Mouse (Mus musculus) lung, adult 2 months (tissue): ENCODE results near the gene Sox3. TPM values are rescaled to one million over a fixed set of nuclear protein-coding genes. Genes with fewer than 3 reads are reported as not detected.

ENCODE experiments used
- DNase-seq: peaks from one replicate; pipeline ENCODE4 v3.0.0; 2022
- H3K4me1 ChIP-seq: fragments of 200-500 bp; 2 replicates; pipeline ENCODE4 v1.6.1; 2011; ENCODE audit warnings: low read length; ENCODE audit not compliant: control insufficient read depth, insufficient read depth
- H3K4me3 ChIP-seq: fragments of 200-500 bp; replicated peaks from 2 replicates; pipeline ENCODE3; 2011; ENCODE audit warnings: low read depth, mild to moderate bottlenecking, control low read depth, low read length; ENCODE audit errors: extremely low read depth
- CTCF ChIP-seq: fragments of 200-500 bp; IDR thresholded peaks from 2 replicates; pipeline ENCODE4 v1.5.1; 2011; ENCODE audit warnings: mild to moderate bottlenecking, low read length, control low read depth; ENCODE audit not compliant: insufficient read depth
- POLR2A ChIP-seq: fragments of 200-500 bp; IDR thresholded peaks from 2 replicates; pipeline ENCODE4 v1.6.1; 2011; ENCODE audit warnings: low read depth, mild to moderate bottlenecking, control low read depth, low read length, borderline replicate concordance; ENCODE audit errors: extremely low read depth
- WGBS: fragments of 180-500 bp; shearing (Covaris S2); methylation state at CpG from one replicate; pipeline ENCODE4 v1.1.7; 2018; 5-methylcytosine and 5-hydroxymethylcytosine counted together
- polyA plus RNA-seq: library from polyadenylated mRNA; depleted of rRNA; stranded (reverse); fragments of >200 nt; gene quantifications from 2 replicates; pipeline ENCODE4 v1.2.3, GENCODE M21; 2012; rRNA removed

Sox3 gene
- not detected in 2 replicates for polyA plus RNA-seq

DNA sequence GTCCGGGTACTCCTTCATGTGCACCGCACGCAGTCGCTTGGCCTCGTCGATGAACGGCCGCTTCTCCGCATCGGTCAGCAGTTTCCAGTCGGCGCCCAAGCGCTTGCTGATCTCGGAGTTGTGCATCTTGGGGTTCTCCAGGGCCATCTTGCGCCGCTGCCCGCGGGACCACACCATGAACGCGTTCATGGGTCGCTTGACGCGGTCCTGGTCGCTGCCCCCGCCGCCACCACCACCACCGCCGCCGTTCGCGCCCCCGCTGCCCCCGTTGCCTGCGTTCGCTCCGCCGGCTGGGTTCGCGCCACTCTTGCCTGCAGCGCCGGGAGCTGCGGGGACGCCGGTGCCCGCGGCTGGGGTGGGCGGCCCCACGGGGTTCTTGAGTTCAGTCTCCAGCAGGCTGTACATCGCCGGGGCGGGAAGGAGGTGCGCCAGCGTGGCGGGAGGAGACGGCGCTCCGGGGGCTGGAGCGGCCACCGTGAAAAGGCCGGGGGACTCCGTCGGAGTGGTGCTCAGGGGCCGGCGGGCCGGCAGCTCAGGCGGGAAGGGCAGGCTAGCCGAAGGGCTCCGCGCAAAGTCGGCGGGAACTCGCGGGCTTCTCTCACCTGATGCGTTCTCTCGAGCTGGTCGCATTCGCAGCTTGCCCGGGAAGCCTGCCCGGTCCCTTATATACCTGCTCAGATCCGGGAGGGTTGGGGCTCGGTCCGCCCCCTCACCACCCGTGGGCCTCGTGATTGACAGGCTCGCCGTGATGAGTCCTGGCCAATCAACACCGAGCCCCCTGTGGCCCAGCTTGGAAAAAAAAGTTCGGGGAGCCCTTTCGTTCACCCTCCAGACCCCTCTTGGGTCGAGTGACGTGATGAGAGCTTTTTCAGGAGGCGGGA is at the start of gene Sox3:
Gene Sox3 (minus strand): TSS at position 630 of the 881 bp plus-strand sequence.
- Histone ChIP-seq H3K4me1 (no peaks in the 10 kb centered on the region), H3K4me3 (peak within 1 kb of the TSS; percentile 16)
- no peak for DNase-seq
- TF ChIP-seq CTCF: no peak
- no peak for TF ChIP-seq POLR2A
- 30% methylated on average over 92 of the region's 92 CpGs for WGBS

DNA sequence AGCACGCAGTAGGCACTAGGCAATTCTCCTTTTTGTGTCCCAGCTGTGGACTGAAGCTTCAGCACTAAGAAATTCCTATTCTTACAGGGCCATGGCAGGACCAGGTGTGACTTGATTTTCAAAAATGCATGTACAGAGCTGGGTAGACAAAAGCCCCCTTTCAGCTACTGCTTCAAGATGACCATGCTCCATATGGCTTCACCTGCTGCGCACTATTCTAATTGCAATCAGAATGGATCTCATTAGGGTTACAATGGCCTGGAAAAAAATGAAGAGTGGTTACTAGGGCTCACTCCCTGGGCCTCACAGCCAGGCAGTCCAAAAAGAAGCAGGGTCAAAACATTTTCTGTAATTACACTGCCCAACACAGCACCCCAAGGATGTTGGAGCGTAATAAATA is 47.0 kb upstream of the Sox3 start:
- 89% methylated on average over 3 of the region's 3 CpGs for WGBS

DNA sequence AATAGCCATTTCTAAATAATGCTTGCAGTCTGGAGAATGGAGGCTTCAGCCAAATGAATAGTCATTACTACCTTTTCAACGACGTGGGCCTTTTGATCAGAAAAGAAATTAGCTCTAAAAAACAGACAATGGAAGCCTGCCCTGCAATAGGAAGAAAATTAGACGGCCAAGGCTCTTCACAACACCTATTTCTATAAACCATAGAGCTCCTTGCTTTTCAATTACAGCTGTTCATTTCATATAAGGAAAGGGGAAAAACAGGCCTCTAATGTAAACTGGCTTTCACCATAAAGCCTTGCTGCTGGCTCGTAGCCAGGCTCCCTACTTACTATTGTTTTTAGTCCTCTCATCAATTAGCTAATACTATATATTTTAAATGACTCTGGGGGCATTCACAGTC is 6.3 kb upstream of the Sox3 start:
- WGBS: 41% methylated on average over 4 of the region's 4 CpGs
- no peak for DNase-seq
- no peak overlapping the region for H3K4me3 ChIP-seq
- no peaks in the 10 kb centered on the region for H3K4me1 ChIP-seq
- no peak for TF ChIP-seq POLR2A
- no peak for TF ChIP-seq CTCF

More for the DNA sequence above, 47.0 kb upstream of the Sox3 start:
- TF ChIP-seq POLR2A: no peak
- TF ChIP-seq CTCF: no peak
- Histone ChIP-seq H3K4me3 (no peak overlapping the region), H3K4me1 (no peaks in the 10 kb centered on the region)
- DNase-seq: no peak

DNA sequence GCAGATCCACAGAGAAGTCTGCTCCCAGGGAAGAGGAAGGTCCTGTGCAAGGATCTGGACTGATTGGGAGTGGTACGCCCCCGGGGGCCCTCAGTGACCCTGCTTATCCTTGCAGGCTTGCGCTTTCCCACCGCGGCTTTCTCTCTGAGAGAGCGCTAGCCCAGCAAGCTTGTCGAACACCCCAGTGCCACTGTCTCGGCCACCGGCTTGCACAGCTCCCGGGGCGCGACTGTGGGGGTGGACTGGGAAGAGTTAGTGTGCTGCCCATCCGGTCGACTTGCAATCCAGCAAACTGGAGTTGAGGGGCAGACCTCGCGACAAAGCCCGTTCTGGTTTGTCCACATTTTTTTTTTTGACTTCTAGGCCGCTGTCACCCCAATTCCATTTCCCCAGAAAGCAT is 5.4 kb upstream of the Sox3 start:
- 23% methylated on average over 18 of the region's 18 CpGs for WGBS
- TF ChIP-seq POLR2A (no peak), CTCF (no peak)
- no peaks in the 10 kb centered on the region for H3K4me1 ChIP-seq
- no peak overlapping the region for H3K4me3 ChIP-seq
- no peak for DNase-seq

DNA sequence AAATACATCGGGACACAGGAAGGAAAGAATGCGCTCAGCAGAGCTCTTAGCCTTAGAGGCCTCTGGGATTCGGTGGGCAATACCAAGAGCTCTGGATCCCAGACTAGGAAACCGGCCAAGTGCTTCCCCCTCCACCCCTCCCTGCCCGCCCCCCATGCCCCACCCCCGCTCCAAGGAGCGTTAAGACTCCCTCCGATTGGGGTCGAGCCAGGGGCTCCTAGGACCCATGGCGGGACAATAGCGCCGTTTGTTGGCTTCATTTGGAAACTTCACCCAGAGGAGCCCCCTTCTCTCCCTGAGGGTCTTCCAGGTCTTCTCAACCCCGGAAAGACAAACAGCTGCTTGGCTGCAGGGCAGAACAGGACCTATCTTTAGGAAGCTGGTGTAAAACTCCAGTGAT is 3.1 kb upstream of the Sox3 start:
- TF ChIP-seq CTCF (no peak), POLR2A (no peak)
- Histone ChIP-seq H3K4me1 (no peaks in the 10 kb centered on the region), H3K4me3 (no peak overlapping the region)
- 20% methylated on average over 13 of the region's 13 CpGs for WGBS
- DNase-seq: no peak

DNA sequence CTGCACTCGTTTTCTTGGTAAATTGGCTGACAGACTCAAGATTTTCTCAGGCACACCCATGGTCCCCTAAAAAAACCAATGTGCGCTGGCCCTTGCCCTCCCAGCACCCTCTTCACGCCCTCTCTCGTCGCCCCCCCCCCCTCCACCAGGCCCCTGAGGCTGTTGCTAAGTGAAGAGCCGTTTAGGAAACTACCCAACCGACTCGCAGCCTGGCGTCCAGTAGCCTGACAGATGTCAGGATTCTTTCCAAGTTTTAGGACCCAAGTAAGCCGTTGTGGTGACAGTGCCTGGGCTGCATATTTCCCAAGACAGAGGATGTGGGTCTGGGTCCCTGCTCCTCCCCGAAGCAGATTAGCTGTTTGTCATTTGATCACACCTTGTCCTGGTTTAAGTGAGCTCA is 2.2 kb upstream of the Sox3 start:
- DNase-seq: no peak
- TF ChIP-seq POLR2A: no peak
- TF ChIP-seq CTCF: no peak
- WGBS: 22% methylated on average over 11 of the region's 11 CpGs
- Histone ChIP-seq H3K4me3 (no peak overlapping the region), H3K4me1 (no peaks in the 10 kb centered on the region)

DNA sequence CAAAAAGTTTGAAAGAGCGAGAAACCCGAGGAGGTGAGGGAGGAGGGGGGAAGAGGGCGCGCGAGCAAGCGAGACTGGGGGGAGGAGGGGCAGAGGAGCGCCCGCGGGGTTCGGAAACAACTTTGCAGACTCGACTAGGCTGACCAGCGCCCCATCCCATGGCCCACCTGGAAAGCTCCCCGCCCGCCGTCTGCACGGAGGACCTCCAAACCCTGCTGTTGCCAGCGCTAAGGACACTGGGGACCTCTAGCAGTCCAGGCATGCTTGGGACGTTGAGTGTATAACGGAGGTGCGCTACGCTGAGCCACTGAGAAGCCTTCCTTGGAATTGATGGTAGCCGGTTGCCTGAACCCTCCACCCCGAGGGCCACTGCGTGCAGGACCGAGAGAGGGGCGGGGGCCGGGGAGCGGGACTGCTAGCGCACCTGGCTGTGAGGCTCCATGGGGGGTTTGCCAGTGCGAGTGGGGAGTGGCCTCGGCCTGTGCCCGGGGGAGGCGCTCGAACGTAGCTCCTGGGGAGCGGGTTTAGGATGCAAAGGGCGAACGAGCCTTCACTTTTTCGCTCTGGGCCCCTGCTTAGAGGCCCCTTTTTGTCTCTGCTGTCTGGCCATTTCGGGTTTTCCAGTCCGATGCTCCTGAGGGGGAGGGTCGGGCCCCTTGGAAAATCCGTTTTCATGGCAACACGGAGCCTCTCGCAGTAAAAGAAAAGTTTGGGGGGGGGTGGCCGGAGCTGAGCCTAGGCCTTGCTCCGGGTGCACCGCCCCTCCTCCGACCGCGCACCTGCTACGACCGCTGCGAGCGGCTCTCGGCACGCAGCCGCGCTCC is 702 bp upstream of the Sox3 start:
- Histone ChIP-seq H3K4me1 (no peaks in the 10 kb centered on the region), H3K4me3 (no peak overlapping the region)
- WGBS: 33% methylated on average over 59 of the region's 59 CpGs
- DNase-seq: no peak
- TF ChIP-seq POLR2A: no peak
- TF ChIP-seq CTCF: no peak

DNA sequence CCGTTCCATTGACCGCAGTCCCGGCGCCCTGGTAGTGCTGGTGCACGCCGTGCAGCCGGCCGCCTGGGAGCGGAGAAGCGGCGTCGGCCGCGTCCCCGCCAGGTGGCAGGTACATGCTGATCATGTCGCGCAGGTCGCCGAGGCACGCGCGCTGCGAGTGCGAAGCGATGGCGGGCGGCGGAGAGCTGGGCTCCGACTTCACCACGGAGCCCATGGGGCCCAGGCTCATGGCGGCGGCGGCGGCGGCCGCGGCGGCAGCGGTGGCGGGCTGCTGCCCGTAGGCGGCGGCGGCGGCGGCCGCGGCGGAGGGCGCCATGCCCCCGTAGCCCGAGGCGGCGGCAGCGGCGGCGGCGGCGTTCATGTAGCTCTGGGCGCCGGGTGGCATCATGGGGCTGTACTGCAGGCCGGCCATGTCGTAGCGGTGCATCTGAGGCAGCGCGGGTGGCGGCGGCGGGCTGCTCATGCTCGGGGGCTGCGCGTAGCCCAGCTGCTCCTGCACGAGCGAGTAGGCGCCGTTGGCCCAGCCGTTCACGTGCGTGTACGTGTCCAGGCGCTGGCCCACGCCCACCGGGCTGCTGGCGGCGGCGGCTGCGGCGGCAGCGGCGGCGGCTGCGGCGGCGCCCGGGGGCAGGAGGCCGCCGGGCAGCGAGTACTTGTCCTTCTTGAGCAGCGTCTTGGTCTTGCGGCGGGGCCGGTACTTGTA is 981 bp downstream of the Sox3 start:
- no peaks in the 10 kb centered on the region for H3K4me1 ChIP-seq
- WGBS: 43% methylated on average over 99 of the region's 102 CpGs
- TF ChIP-seq CTCF: no peak
- TF ChIP-seq POLR2A: no peak
- H3K4me3 ChIP-seq: peak overlapping the region; percentile 34
- no peak for DNase-seq
